Mouse (Mus musculus) Patski (cell line): ENCODE results near the gene Acp4. TPM values are rescaled to one million over a fixed set of nuclear protein-coding genes. Genes with fewer than 3 reads are reported as not detected.
"Not testable (repeated sequence)": the region's sequence is repeated elsewhere in the genome, so short reads cannot be mapped to it uniquely, and the experiment has no call there.

Experiments
- ATAC-seq: fragments of 100-300 bp; one replicate; pipeline ENCODE4 v1.8.0; 2021
- CTCF ChIA-PET: fragments of 350-600 bp; sonication (Branson Sonifier 250); formaldehyde crosslinking; loops from one replicate; lab custom pipeline; 2022; ENCODE audit warnings: inconsistent platforms; lab: Charles Lee
- POLR2A ChIA-PET: fragments of 350-600 bp; sonication (Branson Sonifier 250); formaldehyde crosslinking; loops from one replicate; lab custom pipeline; 2022; ENCODE audit warnings: antibody characterized with exemption, inconsistent platforms; lab: Charles Lee
- DNase-seq: peaks from one replicate; pipeline ENCODE4 v3.0.0-alpha.2; 2011; ENCODE audit warnings: low read depth, low spot score
- H3K27me3 ChIP-seq: fragments of 371-371 bp; one replicate; pipeline ENCODE4 v1.5.1; 2021
- CTCF ChIP-seq: fragments of 100-300 bp; IDR thresholded peaks from one replicate; pipeline ENCODE4 v1.5.1; 2021
- in situ Hi-C: fragments of 300-500 bp; cut with MboI; formaldehyde crosslinking; loops from 3 replicates; pipeline ENCODE4 v1.11.1; 2018; ENCODE audit warnings: low pct_unique_long_range_greater_than_20kb, mixed read lengths
- polyA plus RNA-seq: library from polyadenylated mRNA; unstranded; gene quantifications from one replicate; pipeline ENCODE4 v1.2.3, GENCODE M21; 2021

Gene Acp4
- not detected for polyA plus RNA-seq

DNA sequence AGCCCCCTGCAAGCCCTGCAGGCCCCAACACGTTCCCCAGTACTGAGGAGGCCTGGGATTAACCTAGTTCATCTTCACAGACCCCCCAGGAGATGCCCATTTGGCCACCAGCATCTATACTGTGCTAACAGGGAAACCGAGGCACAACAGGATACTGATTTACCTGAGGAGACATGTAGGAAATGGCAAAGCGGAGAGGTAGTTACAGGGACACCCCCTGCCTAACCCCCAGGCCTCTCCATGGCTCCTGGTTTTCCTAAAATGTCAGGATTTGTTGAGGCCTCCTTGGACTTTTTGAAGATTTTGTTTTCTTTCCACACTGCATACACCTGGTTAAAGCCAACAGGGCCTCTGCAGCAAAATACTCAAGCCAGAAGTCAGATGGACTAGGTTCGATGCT is at the start of gene Acp4:
Gene Acp4 (minus strand): TSS at position 101 of the 400 bp plus-strand sequence.
- ChIA-PET POLR2A (no interaction called here), CTCF (no interaction called here)
- H3K27me3 ChIP-seq = peaks cover 3% of the 10 kb centered on the region
- in situ Hi-C loops = loop anchor here (5.0 kb wide), 1 partner anchor 210 kb away; the partner anchor contains the start of genes Aspdh and Josd2
- no peak for TF ChIP-seq CTCF
- no peak for DNase-seq
- ATAC-seq = no peak

DNA sequence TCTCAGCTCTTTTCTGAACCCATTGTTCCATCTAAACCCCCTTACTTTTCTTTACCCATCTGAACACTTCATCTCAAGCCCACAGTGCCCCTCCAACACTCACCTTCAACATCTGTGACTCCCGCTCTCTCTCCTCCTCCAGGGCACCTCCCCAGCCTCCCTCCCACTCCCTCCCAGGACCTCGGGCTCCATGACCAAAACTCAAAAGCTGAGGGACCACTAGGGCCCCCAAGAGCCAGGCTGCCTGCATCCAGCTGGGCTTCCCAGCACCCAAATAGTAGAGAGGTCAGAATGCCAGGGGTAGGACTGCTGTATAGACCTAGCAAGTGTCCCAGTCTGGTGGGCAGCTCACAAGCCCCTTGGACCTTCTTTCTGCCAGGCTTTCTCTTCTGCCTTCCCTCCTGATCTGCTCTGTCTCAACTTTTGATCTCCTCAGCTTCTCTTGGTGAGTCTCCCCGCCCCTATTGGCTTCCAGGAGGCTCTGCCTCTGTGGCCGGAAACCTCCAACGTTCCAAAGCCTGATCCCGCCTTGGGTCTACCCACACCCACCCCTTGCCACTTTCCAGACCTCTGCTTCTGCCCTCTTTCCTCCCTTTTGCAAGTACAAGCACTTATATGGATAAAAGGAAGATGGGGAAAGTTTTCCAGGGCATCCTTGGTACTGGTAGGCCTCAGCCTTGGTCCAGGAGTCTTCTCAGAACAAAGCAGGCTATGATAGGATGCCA is 49.5 kb upstream of the Acp4 start, which contains the start of gene Clec11a:
Gene Clec11a (minus strand): TSS at position 387 of the 725 bp plus-strand sequence.
- TF ChIP-seq CTCF = no peak
- in situ Hi-C loops = loop anchor here (10.0 kb wide), 1 partner anchor 48 kb away; no protein-coding TSS in a partner anchor
- no peak for ATAC-seq
- ChIA-PET POLR2A (no interaction called here), CTCF (no interaction called here)
- peaks cover 16% of the 10 kb centered on the region for H3K27me3 ChIP-seq
- no peak for DNase-seq

DNA sequence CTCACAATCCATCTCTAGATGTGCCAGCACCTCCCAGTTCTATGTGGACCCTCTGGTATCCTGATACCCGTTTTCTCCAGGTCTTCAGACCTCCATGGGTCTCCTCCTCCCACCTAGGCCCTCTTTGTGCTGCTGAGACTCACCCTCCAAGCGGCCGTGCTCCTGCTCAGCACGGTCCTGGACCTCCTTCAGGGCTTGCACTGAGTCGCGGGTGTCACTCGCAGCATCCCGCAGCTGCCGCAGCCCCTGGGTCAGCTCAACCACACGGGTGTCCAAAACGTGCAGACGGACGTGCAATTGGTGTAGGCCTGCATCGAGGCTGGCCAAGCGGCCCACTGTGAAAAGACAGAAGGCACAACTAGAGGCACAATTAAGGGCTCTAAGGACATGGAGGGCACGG is 48.5 kb upstream of the Acp4 start:
- ChIA-PET CTCF (no interaction called here), POLR2A (no interaction called here)
- TF ChIP-seq CTCF = no peak
- no peak for ATAC-seq
- H3K27me3 ChIP-seq = peaks cover 13% of the 10 kb centered on the region
- DNase-seq = no peak
- in situ Hi-C loops = loop anchor here (10.0 kb wide), 1 partner anchor 49 kb away; no protein-coding TSS in a partner anchor

DNA sequence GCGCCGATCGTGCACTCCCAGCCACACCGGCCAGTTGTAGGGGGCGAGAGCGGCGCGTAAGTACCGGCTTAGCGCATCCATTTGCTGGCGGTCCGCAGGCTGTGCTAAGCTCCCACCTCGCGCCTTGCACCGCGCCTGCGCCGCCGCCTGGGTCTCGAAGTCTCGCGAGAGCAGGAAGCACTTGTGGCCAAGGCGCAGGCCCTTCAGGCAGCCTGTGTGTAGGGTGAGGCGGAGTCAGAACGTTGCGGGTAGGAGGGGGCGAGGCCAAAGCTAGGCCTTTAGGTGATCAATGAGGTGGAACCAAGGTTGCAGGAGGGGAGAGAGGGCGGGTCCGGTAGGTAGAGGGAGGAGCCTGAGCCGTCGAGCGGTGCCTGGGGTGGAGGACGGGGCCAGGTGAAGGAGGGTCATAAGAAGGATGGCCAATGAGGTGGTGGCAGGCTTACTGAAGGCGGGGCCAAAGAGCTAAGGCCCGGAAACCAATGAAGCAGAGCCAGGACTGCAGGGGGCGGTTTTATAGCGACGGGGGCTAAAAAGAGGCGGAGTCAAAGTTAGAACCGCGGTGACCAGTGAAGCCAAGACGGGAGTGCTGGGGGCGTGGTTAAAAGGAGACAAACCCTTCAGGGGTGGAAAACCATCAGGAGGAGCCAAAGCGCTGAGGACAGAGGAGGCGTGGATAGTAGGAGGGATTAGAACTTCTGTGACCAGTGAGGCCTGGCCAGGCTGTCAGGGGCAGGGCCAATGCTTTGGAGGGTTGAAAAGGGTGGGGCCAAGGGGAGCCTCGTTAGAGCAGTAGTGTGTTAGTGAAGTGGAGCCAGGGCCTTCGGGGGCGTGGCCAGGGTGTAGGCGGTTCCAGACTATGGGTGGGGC is 47.8 kb upstream of the Acp4 start:
- ATAC-seq (peak; percentile 93), DNase-seq (peak; percentile 84)
- in situ Hi-C loops = loop anchor here (5.0 to 10.0 kb wide), 2 partner anchors 43 to 50 kb away; partner anchors contain the start of gene Gm15517
- CTCF ChIA-PET = interaction anchor here (1.0 kb wide), 1 partner anchor 22 kb away, joined by 3 read pairs; no protein-coding TSS in a partner anchor
- H3K27me3 ChIP-seq = peaks cover 15% of the 10 kb centered on the region
- POLR2A ChIA-PET = no interaction called here
- TF ChIP-seq CTCF = no peak

DNA sequence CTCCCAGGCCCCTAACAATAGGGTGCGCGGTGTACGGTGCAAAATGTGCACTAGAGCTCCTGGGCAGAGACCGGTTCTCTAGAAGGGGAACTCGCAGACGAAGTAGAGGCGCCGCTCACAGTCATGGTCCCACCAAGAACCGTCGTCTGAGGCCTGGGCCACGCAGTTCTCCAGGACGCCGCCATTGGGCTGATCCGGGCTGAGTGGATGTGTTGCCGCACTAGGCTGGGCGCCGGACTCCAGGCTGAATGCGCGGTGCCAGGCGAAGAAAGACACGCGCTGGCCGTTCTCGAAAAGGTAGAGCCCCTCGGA is 47.2 kb upstream of the Acp4 start:
- peak; percentile 3 for ATAC-seq
- TF ChIP-seq CTCF = no peak
- in situ Hi-C loops = loop anchor here (5.0 to 10.0 kb wide), 2 partner anchors 42 to 50 kb away; partner anchors contain the start of gene Gm15517
- ChIA-PET CTCF (interaction anchor here (1.0 kb wide), 1 partner anchor 21 kb away, joined by 3 read pairs; no protein-coding TSS in a partner anchor), POLR2A (no interaction called here)
- no peak for DNase-seq
- H3K27me3 ChIP-seq = peaks cover 21% of the 10 kb centered on the region

DNA sequence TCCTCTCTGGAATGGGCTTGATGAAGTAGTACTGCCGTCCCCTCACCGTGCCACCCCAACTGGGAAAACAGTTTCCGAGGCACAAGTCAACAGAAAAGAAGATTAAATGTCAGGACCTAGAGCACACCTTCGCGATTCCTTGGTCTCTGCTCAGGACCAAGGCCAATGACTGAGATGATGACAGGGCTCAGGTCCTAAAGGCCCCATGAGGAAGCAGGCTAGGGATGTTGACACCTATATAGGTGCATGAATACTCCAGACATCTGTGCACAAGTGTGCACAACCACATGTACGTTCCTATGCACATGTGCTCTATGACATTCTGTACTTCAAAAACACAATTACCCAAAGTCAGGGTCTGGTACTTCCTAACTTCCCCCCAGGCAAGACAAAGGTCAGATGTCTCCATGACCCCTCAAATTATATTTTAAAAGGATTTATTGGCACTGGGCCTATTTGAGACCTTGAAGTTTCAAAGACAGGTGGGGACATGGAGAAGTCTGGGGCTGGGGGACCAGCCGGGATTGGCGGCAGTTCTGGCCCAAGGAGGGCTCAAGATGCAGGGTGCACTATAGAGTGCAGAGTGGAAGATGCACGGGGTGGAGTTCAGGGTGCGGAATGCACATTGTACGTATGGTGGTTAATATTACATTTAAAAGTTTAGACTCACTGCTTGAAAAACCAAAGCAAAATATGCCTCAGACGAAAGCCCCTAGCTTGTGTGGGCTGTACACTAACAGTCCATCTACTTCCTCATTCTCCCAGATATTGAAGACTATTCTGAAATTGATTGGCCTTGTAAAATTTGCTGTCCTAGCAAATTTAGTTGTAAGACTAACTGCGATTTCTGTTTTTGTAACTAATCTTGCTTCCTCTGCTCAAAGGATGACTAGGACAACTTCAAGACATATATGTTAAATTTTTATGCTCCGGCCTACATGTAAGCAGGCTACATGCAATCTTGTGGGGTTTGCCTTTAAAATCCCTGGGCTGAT is 46.5 kb upstream of the Acp4 start:
- DNase-seq (no peak), ATAC-seq (no peak)
- CTCF ChIA-PET = no interaction called here
- peaks cover 16% of the 10 kb centered on the region for H3K27me3 ChIP-seq
- in situ Hi-C loops = loop anchor here (5.0 to 10.0 kb wide), 2 partner anchors 41 to 51 kb away; partner anchors contain the start of gene Gm15517
- POLR2A ChIA-PET = no interaction called here
- TF ChIP-seq CTCF = no peak

DNA sequence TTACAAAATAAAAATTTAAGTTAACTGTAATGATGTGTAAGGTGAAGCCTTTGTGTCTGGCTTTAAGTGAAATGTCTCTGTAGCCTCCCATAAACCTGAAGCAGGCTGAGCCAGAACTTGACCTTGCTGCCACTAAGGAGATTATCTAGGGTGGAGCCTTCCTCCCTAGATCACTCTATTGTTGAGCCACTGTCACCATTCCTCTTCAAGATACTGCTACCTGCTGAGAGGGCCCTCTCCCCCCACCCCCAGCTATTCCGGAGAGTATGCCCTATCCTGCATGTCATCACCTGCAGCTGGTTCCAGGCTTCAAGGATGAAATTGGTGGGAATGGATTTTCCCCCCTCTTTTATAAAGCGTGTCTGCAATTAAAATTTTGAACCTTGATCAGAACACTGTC is 40.3 kb upstream of the Acp4 start:
- ATAC-seq, in situ Hi-C loops, DNase-seq, CTCF ChIA-PET, POLR2A ChIA-PET: not testable (repeated sequence)
- H3K27me3 ChIP-seq = peaks cover 24% of the 10 kb centered on the region

DNA sequence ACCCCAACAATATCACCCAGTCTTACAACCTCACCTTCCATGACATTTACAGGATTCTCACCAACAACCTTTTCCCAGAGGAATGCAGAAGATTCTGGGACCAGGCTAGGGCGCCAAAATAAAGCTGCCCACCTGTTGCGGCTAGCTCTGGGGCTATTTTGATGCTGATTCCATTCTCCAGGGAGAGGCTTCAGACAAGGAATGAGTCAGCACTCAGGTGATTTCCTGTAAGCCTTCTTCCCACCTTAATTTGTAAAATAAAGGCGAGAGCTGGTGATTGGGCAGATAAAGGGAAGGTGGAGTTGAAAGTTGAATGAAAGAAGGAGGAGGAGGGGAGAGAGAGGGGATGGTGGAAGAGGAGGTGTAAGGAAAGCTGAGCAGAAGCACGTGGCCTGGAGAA is 34.2 kb upstream of the Acp4 start:
- ChIA-PET CTCF (no interaction called here), POLR2A (no interaction called here)
- peaks cover 23% of the 10 kb centered on the region for H3K27me3 ChIP-seq
- no peak for DNase-seq
- in situ Hi-C loops = no loop called here
- no peak for ATAC-seq
- no peak for TF ChIP-seq CTCF

DNA sequence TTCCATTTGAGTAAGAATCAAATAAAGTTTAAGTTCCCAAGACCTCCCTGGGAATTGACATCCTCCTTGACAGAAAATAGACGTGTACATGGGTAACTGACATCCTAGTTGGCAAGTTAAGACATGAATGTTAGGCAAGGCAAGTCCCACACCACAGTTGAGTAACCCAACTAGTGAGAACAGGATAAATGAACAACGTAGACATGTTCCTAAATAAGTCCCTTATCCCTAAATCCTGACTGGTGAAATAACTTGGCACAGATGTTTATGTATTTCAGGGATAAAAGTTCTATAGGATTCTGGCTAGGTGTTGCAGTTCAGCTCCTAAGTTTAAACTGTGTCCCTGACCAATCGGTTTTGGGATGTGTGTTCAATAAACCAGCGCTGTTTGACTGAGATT is 33.8 kb upstream of the Acp4 start:
- no peak for TF ChIP-seq CTCF
- ATAC-seq (no peak), DNase-seq (no peak)
- H3K27me3 ChIP-seq = peaks cover 23% of the 10 kb centered on the region
- POLR2A ChIA-PET = no interaction called here
- in situ Hi-C loops = no loop called here
- CTCF ChIA-PET = no interaction called here

DNA sequence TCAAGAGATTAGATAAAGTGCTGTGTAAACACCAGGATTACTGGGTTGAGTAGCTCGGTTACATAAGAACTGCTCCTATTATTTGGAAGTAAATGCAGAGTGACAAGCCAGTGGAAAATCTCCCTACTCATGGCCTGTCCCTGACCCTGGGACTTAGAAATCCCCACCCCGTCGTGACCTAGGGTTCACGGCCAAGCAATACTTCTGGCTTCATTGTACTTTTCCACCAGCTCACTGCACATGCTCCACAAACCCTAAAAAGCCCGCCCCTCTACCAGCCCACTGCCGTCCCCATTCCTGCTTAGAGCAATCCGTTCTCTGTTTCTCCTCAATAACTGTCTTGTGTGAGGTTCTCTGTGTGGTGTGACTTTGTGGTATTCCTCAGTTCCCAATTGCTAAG is 30.6 kb upstream of the Acp4 start:
- no peak for DNase-seq
- POLR2A ChIA-PET = interaction anchor here (0.6 kb wide), 1 partner anchor 209 kb away, joined by 4 read pairs; no protein-coding TSS in a partner anchor
- peaks cover 21% of the 10 kb centered on the region for H3K27me3 ChIP-seq
- ATAC-seq = no peak
- in situ Hi-C loops = no loop called here
- CTCF ChIA-PET = no interaction called here
- no peak for TF ChIP-seq CTCF
